Mouse (Mus musculus) bone marrow macrophage, adult 2 months (primary cell): ENCODE measurements around the gene Dgkb.

ENCODE experiments used
- CTCF ChIP-seq: IDR thresholded peaks from 2 replicates; pipeline ENCODE4 v1.5.1; 2012; ENCODE audit warnings: low read depth, mild to moderate bottlenecking, low read length, moderate library complexity
- POLR2A ChIP-seq: IDR thresholded peaks from 2 replicates; pipeline ENCODE4 v1.6.1; 2012; ENCODE audit warnings: mild to moderate bottlenecking, low read depth, low read length, borderline replicate concordance

DNA sequence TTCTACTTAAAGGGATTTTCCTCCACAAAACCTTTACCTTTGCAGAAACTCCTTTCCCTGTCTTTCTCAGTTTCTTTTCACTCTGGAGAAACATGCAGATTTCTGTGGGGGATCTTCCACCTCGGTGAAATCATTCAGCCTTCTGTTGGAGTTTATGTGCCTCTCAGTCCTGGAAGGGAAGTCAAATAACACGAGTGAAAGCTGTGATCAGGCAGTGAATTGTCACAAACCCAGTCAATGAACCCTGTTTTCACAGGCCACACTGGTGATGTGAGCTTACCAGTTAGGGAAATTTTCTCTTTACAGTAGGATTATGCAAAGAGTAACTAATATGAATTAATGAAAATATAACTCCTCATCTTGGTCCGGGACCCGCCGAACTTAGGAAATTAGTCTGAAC, 229.7 kb downstream of the Dgkb start:
- TF ChIP-seq CTCF (no peak), POLR2A (no peak)
